Mouse (Mus musculus): ENCODE results near the gene Zbtb20.
A peak's percentile ranks its signal among the peaks of the same experiment; 100 is the strongest.

Zbtb20 gene

GRCm38 (mm10) chr16:42875852-42875980 is at the start of gene Zbtb20:
Zbtb20 (plus strand) TSS chr16:42875881.
- DNase-seq, result no peak

GRCm38 (mm10) chr16:42835940-42836339 is 39.7 kb upstream of the Zbtb20 start:
- no peak for DNase-seq

DNA sequence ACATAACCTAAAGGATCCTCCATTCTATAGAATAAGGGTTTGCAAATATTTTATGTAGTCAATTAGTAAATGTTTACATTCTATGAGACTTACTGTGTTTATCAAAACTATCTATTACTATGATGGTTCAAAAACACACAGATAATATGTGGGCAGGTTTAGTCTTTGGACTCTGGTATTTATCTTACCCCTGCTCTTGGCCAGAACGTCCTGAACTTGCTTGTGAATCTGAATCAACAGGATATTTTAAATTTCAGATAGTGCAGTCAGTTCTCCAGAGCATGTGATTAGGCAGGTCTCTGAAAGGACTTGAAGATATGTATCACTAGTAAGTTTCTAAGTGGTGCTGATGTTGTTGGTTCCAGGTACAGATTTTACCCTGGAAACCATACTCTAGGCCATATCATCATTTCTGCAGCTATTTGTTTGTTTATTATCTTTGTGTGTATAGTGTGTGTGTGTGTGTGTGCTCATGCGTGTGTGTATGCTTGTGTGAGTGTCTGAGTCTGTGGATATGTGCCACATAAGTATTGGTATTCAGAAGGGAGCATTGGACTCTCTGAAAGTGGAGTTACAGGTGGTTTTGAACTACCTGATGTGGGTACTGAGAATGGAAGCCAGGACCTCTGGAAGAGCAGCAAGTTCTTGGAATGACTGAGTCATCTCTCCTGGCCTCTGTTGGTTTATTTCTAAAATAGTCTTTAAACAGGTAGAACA is 39.1 kb upstream of the Zbtb20 start:
- no peak for DNase-seq

GRCm38 (mm10) chr16:42838226-42838625 is 37.5 kb upstream of the Zbtb20 start:
- peak; percentile 77 for DNase-seq

GRCm38 (mm10) chr16:42857564-42858183 is 18.0 kb upstream of the Zbtb20 start:
- DNase-seq, result no peak

GRCm38 (mm10) chr16:42859251-42859650 is 16.4 kb upstream of the Zbtb20 start:
- DNase-seq, result no peak

- no peak for DNase-seq
Observed at GRCm38 (mm10) chr16:42863231-42863630, 12.4 kb upstream of the Zbtb20 start.

- no peak for DNase-seq
Observed at GRCm38 (mm10) chr16:42866061-42866460, 9.6 kb upstream of the Zbtb20 start.

GRCm38 (mm10) chr16:42872101-42872500 is 3.6 kb upstream of the Zbtb20 start:
- no peak for DNase-seq

- DNase-seq, result no peak
Observed at GRCm38 (mm10) chr16:42873942-42874341, 1.7 kb upstream of the Zbtb20 start.

GRCm38 (mm10) chr16:42874456-42874855 is 1.2 kb upstream of the Zbtb20 start:
- peak; percentile 97 for DNase-seq

DNA sequence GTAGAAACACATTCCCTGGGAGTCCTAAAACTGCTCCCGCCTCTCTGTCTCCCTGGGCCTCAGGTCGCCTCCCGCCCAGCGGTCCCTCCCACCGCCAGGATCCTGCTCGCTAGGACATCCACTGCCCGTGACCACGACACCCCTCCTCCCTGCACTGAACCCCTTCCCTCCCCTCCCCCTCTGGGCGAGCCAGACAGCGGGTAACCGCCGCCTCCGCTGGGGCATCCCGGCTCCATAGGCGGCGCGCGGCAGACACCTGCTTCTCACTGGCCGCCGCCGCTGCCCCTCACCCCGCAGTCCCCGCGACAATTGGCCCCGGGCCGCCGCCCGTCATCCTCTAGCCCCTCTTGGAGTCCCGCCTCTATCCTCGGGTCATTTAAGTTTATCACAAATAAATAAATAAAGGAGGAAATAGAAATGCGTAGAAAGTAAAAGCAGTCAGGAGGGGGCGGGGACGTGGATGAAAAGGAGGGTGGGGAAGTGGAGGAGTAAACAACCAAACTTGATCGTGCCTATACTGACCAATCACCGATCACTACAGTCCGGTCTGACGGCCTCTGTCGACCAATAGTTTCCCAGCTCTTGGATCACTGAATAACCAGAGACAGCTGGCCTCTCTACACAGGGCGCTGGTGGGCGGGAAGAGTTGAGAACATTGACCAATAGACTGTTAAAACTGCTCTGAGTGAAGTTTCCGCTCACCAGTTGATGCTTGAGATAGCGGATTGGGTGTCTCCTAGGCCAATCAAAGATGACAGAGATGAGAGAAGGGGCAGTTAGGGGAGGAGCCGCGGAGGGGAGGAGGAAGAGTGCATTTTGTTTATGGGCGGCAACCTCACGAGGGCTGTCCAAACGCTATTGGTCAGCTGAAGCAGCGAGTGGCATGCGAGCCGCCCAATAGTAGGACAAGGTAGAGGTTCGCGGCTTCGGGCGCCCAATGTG is 500 bp upstream of the Zbtb20 start:
- peak; percentile 100 for DNase-seq

GRCm38 (mm10) chr16:42876021-42877000 is 630 bp downstream of the Zbtb20 start:
- DNase-seq, result peak; percentile 99

DNA sequence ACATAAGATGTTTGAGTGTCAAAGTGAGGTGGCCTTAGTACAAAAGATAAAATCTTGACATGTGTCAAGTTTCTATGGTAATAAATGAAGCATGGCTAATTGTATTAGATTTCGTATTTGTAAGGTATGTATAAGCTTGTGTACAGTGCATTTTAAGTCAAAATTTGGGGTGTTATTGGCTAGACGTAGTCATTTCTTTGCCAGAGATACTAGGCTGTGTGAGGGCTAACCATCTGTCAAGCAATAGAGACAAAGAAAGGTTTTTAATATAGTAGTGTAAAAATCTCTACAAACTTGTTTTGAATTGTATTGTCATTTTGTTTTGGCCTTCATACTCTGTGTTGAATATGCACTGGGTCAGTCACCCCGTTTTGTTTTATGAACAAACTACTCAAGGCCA is 4.4 kb downstream of the Zbtb20 start:
- no peak for DNase-seq

- DNase-seq, result peak; percentile 85
Observed at GRCm38 (mm10) chr16:42885538-42885937, 9.9 kb downstream of the Zbtb20 start.

GRCm38 (mm10) chr16:42885964-42886363 is 10.3 kb downstream of the Zbtb20 start:
- DNase-seq, result no peak

- DNase-seq, result peak; percentile 95
Observed at GRCm38 (mm10) chr16:42897125-42897693, 21.5 kb downstream of the Zbtb20 start.

DNA sequence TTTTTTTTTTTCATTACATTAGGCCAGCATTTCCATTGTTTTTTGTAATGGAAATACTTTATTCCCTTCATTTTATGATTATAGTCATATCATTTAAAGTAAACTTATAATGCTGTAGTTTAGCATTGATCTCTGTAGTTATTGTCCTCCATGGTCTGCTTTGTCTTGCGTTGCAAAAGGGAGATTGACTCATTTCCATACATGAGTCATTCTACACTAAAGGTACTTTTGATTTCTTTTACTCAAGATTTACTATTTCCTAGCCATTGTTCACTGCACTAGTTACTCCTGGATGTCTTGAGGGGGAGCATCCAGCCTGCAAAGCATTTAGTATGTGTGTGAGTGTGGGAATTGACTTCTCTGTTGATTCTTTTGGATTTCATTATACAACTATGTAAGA is 24.6 kb downstream of the Zbtb20 start:
- no peak for DNase-seq

GRCm38 (mm10) chr16:42907283-42907701 is 31.6 kb downstream of the Zbtb20 start:
- peak; percentile 97 for DNase-seq

GRCm38 (mm10) chr16:42908381-42908780 is 32.7 kb downstream of the Zbtb20 start:
- no peak for DNase-seq

GRCm38 (mm10) chr16:42908896-42909295 is 33.2 kb downstream of the Zbtb20 start:
- no peak for DNase-seq

DNA sequence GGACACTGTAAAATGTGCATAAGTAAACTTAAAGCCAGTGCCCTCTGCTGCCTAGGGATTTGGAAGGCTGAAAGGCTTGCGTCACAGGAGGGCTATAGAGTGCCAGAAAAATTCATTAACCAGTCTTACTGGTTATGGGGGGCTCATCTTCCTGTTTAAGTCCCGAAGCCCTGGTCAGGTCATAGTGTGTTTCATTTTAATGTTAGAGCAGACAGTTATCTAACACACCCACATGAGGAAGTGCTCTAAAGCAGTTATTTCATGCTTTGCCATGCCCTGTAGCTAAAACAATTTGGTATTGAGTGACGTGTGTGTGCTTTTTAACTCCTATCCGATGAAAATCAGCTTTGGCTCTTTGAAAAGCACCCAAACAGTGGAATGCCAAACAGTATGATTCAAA is 34.3 kb downstream of the Zbtb20 start:
- peak; percentile 92 for DNase-seq

Measured in heart, adult 11 months (tissue).